Mouse (Mus musculus): ENCODE measurements around the gene Syne3. TPM values are rescaled to one million over a fixed set of nuclear protein-coding genes. Genes with fewer than 3 reads are reported as not detected.

Gene Syne3
- polyA plus RNA-seq, 1 experiment from 2014 or later, result 0.16 TPM

- H3K9ac ChIP-seq (ENCODE audit: low read depth, low read length), result no peak overlapping the region
- H3K27ac ChIP-seq (ENCODE audit: low read length), result no peak overlapping the region
- no peaks in the 10 kb centered on the region for H3K4me1 ChIP-seq (ENCODE audit: control insufficient read depth, insufficient read depth, low read length)
- WGBS, result 85% methylated on average over 10 of the region's 10 CpGs
- H3K9me3 ChIP-seq (replicated peaks; ENCODE audit: control insufficient read depth, low read length, poor library complexity, severe bottlenecking), result no peaks in the 10 kb centered on the region
- no peaks in the 10 kb centered on the region for H3K36me3 ChIP-seq (ENCODE audit: control insufficient read depth, insufficient read depth, low read length)
- no peak overlapping the region for H3K4me2 ChIP-seq (ENCODE audit: low read length)
- no peaks in the 10 kb centered on the region for H3K27me3 ChIP-seq (ENCODE audit: control insufficient read depth, insufficient read depth, low read depth, low read length)
- ATAC-seq, result no peak
- no peak overlapping the region for H3K4me3 ChIP-seq (ENCODE audit: low read depth, low read length)
Measured at GRCm38 (mm10) chr12:104997641-104998293, 11.8 kb downstream of the Syne3 start.

GRCm38 (mm10) chr12:104997159-104997558, 12.4 kb downstream of the Syne3 start:
- H3K27me3 ChIP-seq (ENCODE audit: control insufficient read depth, insufficient read depth, low read depth, low read length), result no peaks in the 10 kb centered on the region
- no peak overlapping the region for H3K4me3 ChIP-seq (ENCODE audit: low read depth, low read length)
- 87% methylated on average over 10 of the region's 10 CpGs for WGBS
- no peaks in the 10 kb centered on the region for H3K9me3 ChIP-seq (replicated peaks; ENCODE audit: control insufficient read depth, low read length, poor library complexity, severe bottlenecking)
- no peak overlapping the region for H3K9ac ChIP-seq (ENCODE audit: low read depth, low read length)
- H3K4me2 ChIP-seq (ENCODE audit: low read length), result no peak overlapping the region
- no peaks in the 10 kb centered on the region for H3K36me3 ChIP-seq (ENCODE audit: control insufficient read depth, insufficient read depth, low read length)
- ATAC-seq, result no peak
- no peaks in the 10 kb centered on the region for H3K4me1 ChIP-seq (ENCODE audit: control insufficient read depth, insufficient read depth, low read length)
- no peak overlapping the region for H3K27ac ChIP-seq (ENCODE audit: low read length)

GRCm38 (mm10) chr12:104996012-104996728, 13.4 kb downstream of the Syne3 start:
- Histone ChIP-seq H3K4me3 (ENCODE audit: low read depth, low read length) (no peak overlapping the region), H3K36me3 (ENCODE audit: control insufficient read depth, insufficient read depth, low read length) (no peaks in the 10 kb centered on the region), H3K27me3 (ENCODE audit: control insufficient read depth, insufficient read depth, low read depth, low read length) (no peaks in the 10 kb centered on the region), H3K9me3 (replicated peaks; ENCODE audit: control insufficient read depth, low read length, poor library complexity, severe bottlenecking) (no peaks in the 10 kb centered on the region), H3K4me2 (ENCODE audit: low read length) (no peak overlapping the region), H3K27ac (ENCODE audit: low read length) (no peak overlapping the region), H3K9ac (ENCODE audit: low read depth, low read length) (no peak overlapping the region), H3K4me1 (ENCODE audit: control insufficient read depth, insufficient read depth, low read length) (no peaks in the 10 kb centered on the region)
- no peak for ATAC-seq
- WGBS, result 90% methylated on average over 9 of the region's 9 CpGs

GRCm38 (mm10) chr12:104995259-104995876, 14.2 kb downstream of the Syne3 start:
- H3K9me3 ChIP-seq (replicated peaks; ENCODE audit: control insufficient read depth, low read length, poor library complexity, severe bottlenecking), result no peaks in the 10 kb centered on the region
- no peak overlapping the region for H3K4me3 ChIP-seq (ENCODE audit: low read depth, low read length)
- no peaks in the 10 kb centered on the region for H3K27me3 ChIP-seq (ENCODE audit: control insufficient read depth, insufficient read depth, low read depth, low read length)
- no peak overlapping the region for H3K27ac ChIP-seq (ENCODE audit: low read length)
- no peak overlapping the region for H3K4me2 ChIP-seq (ENCODE audit: low read length)
- WGBS, result 91% methylated on average over 11 of the region's 12 CpGs
- no peaks in the 10 kb centered on the region for H3K4me1 ChIP-seq (ENCODE audit: control insufficient read depth, insufficient read depth, low read length)
- no peaks in the 10 kb centered on the region for H3K36me3 ChIP-seq (ENCODE audit: control insufficient read depth, insufficient read depth, low read length)
- H3K9ac ChIP-seq (ENCODE audit: low read depth, low read length), result no peak overlapping the region
- ATAC-seq, result no peak

- H3K4me3 ChIP-seq (ENCODE audit: low read depth, low read length), result no peak overlapping the region
- no peak overlapping the region for H3K9ac ChIP-seq (ENCODE audit: low read depth, low read length)
- H3K27ac ChIP-seq (ENCODE audit: low read length), result no peak overlapping the region
- no peaks in the 10 kb centered on the region for H3K9me3 ChIP-seq (replicated peaks; ENCODE audit: control insufficient read depth, low read length, poor library complexity, severe bottlenecking)
- 89% methylated on average over 8 of the region's 8 CpGs for WGBS
- ATAC-seq, result no peak
- no peak overlapping the region for H3K4me2 ChIP-seq (ENCODE audit: low read length)
- H3K4me1 ChIP-seq (ENCODE audit: control insufficient read depth, insufficient read depth, low read length), result no peaks in the 10 kb centered on the region
- H3K27me3 ChIP-seq (ENCODE audit: control insufficient read depth, insufficient read depth, low read depth, low read length), result no peaks in the 10 kb centered on the region
- no peaks in the 10 kb centered on the region for H3K36me3 ChIP-seq (ENCODE audit: control insufficient read depth, insufficient read depth, low read length)
Measured at GRCm38 (mm10) chr12:104992838-104993237, 16.8 kb downstream of the Syne3 start.

- no peaks in the 10 kb centered on the region for H3K27me3 ChIP-seq (ENCODE audit: control insufficient read depth, insufficient read depth, low read depth, low read length)
- no peak overlapping the region for H3K4me2 ChIP-seq (ENCODE audit: low read length)
- WGBS, result 87% methylated on average over 10 of the region's 10 CpGs
- no peaks in the 10 kb centered on the region for H3K9me3 ChIP-seq (replicated peaks; ENCODE audit: control insufficient read depth, low read length, poor library complexity, severe bottlenecking)
- H3K4me1 ChIP-seq (ENCODE audit: control insufficient read depth, insufficient read depth, low read length), result no peaks in the 10 kb centered on the region
- no peak for ATAC-seq
- no peaks in the 10 kb centered on the region for H3K36me3 ChIP-seq (ENCODE audit: control insufficient read depth, insufficient read depth, low read length)
- H3K9ac ChIP-seq (ENCODE audit: low read depth, low read length), result no peak overlapping the region
- H3K27ac ChIP-seq (ENCODE audit: low read length), result no peak overlapping the region
- H3K4me3 ChIP-seq (ENCODE audit: low read depth, low read length), result no peak overlapping the region
Measured at GRCm38 (mm10) chr12:104992123-104992741, 17.4 kb downstream of the Syne3 start.

GRCm38 (mm10) chr12:104990741-104991454, 18.7 kb downstream of the Syne3 start:
- Histone ChIP-seq H3K27me3 (ENCODE audit: control insufficient read depth, insufficient read depth, low read depth, low read length) (no peaks in the 10 kb centered on the region), H3K4me1 (ENCODE audit: control insufficient read depth, insufficient read depth, low read length) (no peaks in the 10 kb centered on the region), H3K36me3 (ENCODE audit: control insufficient read depth, insufficient read depth, low read length) (no peaks in the 10 kb centered on the region), H3K4me3 (ENCODE audit: low read depth, low read length) (no peak overlapping the region), H3K9me3 (replicated peaks; ENCODE audit: control insufficient read depth, low read length, poor library complexity, severe bottlenecking) (no peaks in the 10 kb centered on the region), H3K27ac (ENCODE audit: low read length) (no peak overlapping the region), H3K9ac (ENCODE audit: low read depth, low read length) (no peak overlapping the region), H3K4me2 (ENCODE audit: low read length) (no peak overlapping the region)
- no peak for ATAC-seq
- WGBS, result 87% methylated on average over 13 of the region's 13 CpGs

GRCm38 (mm10) chr12:104987936-104988335, 21.7 kb downstream of the Syne3 start:
- ATAC-seq, result no peak
- no peak overlapping the region for H3K4me2 ChIP-seq (ENCODE audit: low read length)
- no peaks in the 10 kb centered on the region for H3K4me1 ChIP-seq (ENCODE audit: control insufficient read depth, insufficient read depth, low read length)
- H3K27ac ChIP-seq (ENCODE audit: low read length), result no peak overlapping the region
- H3K36me3 ChIP-seq (ENCODE audit: control insufficient read depth, insufficient read depth, low read length), result no peaks in the 10 kb centered on the region
- H3K4me3 ChIP-seq (ENCODE audit: low read depth, low read length), result no peak overlapping the region
- H3K9ac ChIP-seq (ENCODE audit: low read depth, low read length), result no peak overlapping the region
- WGBS, result 41% methylated on average over 7 of the region's 7 CpGs
- H3K27me3 ChIP-seq (ENCODE audit: control insufficient read depth, insufficient read depth, low read depth, low read length), result no peaks in the 10 kb centered on the region
- H3K9me3 ChIP-seq (replicated peaks; ENCODE audit: control insufficient read depth, low read length, poor library complexity, severe bottlenecking), result no peaks in the 10 kb centered on the region

All from midbrain, embryonic 16.5 days (tissue).